Mouse (Mus musculus) neural tube, embryonic 11.5 days (tissue): Measurements from ENCODE around the gene Gm19668. TPM values are rescaled to one million over a fixed set of nuclear protein-coding genes. Genes with fewer than 3 reads are reported as not detected.
"Not testable (repeated sequence)": the region's sequence is repeated elsewhere in the genome, so short reads cannot be mapped to it uniquely, and the experiment has no call there.

Source experiments
- ATAC-seq: fragments of 200-750 bp; cut with Nextera tagmentation; 2 replicates; pipeline ENCODE4 v1.8.0; 2017; ENCODE audit warnings: moderate number of reproducible peaks, mild to moderate bottlenecking, moderate TSS enrichment, moderate library complexity; ENCODE audit not compliant: insufficient read depth, low FRiP score, low TSS enrichment
- DNase-seq: peaks from one replicate; pipeline ENCODE4 v3.0.0-alpha.2; 2015; ENCODE audit warnings: low spot score
- H3K27ac ChIP-seq: fragments of 300-500 bp; sonication (generic); 2 replicates; pipeline ENCODE4 v1.5.1; 2014; ENCODE audit warnings: low read depth, mild to moderate bottlenecking, low read length
- H3K27me3 ChIP-seq: fragments of 300-500 bp; sonication (generic); 2 replicates; pipeline ENCODE4 v1.6.1; 2014; ENCODE audit warnings: mild to moderate bottlenecking, low read length, mixed read lengths; ENCODE audit not compliant: control insufficient read depth, insufficient read depth
- H3K36me3 ChIP-seq: fragments of 300-500 bp; sonication (generic); 2 replicates; pipeline ENCODE4 v1.6.1; 2014; ENCODE audit warnings: mild to moderate bottlenecking, low read length, moderate library complexity, mixed read lengths; ENCODE audit not compliant: control insufficient read depth, insufficient read depth
- H3K4me1 ChIP-seq: fragments of 300-500 bp; sonication (generic); 2 replicates; pipeline ENCODE4 v1.6.1; 2014; ENCODE audit warnings: low read length, mixed read lengths; ENCODE audit not compliant: control insufficient read depth, insufficient read depth
- H3K4me2 ChIP-seq: fragments of 300-500 bp; sonication (generic); 2 replicates; pipeline ENCODE4 v1.6.1; 2014; ENCODE audit warnings: low read depth, mild to moderate bottlenecking, moderate library complexity
- H3K4me3 ChIP-seq: fragments of 300-500 bp; sonication (generic); 2 replicates; pipeline ENCODE4 v1.5.1; 2014; ENCODE audit warnings: low read depth, low read length
- H3K9ac ChIP-seq: fragments of 300-500 bp; sonication (generic); 2 replicates; pipeline ENCODE4 v1.6.1; 2014; ENCODE audit warnings: mild to moderate bottlenecking, low read length
- H3K9me3 ChIP-seq: fragments of 300-500 bp; sonication (generic); 2 replicates; pipeline ENCODE4 v1.6.1; 2016; ENCODE audit warnings: low read length; ENCODE audit not compliant: control insufficient read depth
- WGBS: fragments of 180-500 bp; shearing (Covaris S2); extraction: QIAGEN DNeasy Blood & Tissue Kit; methylation state at CpG from one replicate; pipeline ENCODE4 v1.1.7; 2014; 5-methylcytosine and 5-hydroxymethylcytosine counted together
- polyA plus RNA-seq: library from polyadenylated mRNA; unstranded; fragments of >200 nt; fragmentation: Nextera tagmentation; extraction: Ambion mirVana; gene quantifications from 2 replicates; pipeline ENCODE4 v1.2.1, GENCODE M21; 2014

Gm19668 gene
- polyA plus RNA-seq, 1 experiment from 2014 or later: not detected

DNA sequence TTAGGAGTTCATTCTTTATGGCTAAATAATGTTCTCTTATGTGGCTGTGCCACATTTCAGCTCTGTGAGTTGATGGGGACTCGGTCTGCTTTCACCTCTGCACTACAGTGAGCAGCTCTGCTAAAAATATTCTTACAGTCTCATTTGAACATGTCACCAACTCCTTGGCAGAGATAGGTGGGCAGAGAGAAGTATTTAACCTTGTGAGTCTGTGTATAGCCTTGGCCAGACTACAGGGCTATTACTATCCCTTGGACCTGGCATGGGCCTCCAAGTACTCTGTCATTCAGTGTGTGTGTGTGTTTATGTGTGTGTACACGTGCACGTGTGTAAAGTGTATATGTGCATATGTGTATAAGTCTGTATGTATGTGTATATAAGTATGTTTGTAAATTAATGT, 15.5 kb downstream of the Gm19668 start:
- DNase-seq, H3K4me2 ChIP-seq, H3K9me3 ChIP-seq, ATAC-seq, H3K36me3 ChIP-seq, H3K4me1 ChIP-seq, H3K27me3 ChIP-seq, H3K4me3 ChIP-seq, H3K27ac ChIP-seq, H3K9ac ChIP-seq: not testable (repeated sequence)
- WGBS: 81% methylated on average over 1 of the region's 3 CpGs

DNA sequence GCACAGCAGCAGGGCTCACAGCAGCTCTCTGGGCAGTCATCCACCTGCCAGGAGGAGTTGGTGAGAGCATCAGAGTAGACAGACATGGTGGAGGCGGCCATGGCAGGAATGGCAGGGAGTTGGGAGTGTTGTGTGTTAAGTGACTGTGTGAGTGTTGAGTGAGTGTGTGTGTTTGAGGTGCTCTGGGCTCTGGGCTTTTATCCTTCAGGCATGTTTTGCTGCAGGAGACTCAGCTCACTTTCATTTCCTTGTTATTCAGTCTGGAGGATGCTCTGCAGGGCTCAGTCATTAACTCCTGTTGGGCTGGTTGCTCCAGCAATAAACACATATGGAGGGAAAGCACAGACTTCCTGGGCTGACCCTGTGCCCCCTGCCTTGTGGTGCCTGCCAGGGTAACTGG, 16.5 kb downstream of the Gm19668 start, which contains the start of gene Gm3250:
Gene Gm3250, minus strand, starts transcription at position 101 of the 400 bp plus-strand sequence.
- not testable (repeated sequence) for ATAC-seq, DNase-seq, H3K9ac ChIP-seq, H3K27me3 ChIP-seq, H3K4me2 ChIP-seq, H3K36me3 ChIP-seq, H3K27ac ChIP-seq, H3K4me3 ChIP-seq, H3K9me3 ChIP-seq, H3K4me1 ChIP-seq
- 80% methylated on average over 1 of the region's 1 CpGs for WGBS

DNA sequence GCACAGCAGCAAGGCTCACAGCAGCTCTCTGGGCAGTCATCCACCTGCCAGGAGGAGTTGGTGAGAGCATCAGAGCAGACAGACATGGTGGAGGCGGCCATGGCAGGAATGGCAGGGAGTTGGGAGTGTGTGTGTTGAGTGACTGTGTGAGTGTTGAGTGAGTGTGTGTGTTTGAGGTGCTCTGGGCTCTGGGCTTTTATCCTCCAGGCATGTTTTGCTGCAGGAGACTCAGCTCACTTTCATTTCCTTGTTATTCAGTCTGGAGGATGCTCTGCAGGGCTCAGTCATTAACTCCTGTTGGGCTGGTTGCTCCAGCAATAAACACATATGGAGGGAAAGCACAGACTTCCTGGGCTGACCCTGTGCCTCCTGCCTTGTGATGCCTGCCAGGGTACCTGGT, 22.1 kb downstream of the Gm19668 start, which contains the start of gene Gm7138:
Gene Gm7138, minus strand, starts transcription at position 101 of the 400 bp plus-strand sequence.
- not testable (repeated sequence) for H3K9me3 ChIP-seq, H3K36me3 ChIP-seq, H3K4me1 ChIP-seq, H3K9ac ChIP-seq, ATAC-seq, H3K4me3 ChIP-seq, DNase-seq, H3K27me3 ChIP-seq, H3K4me2 ChIP-seq, H3K27ac ChIP-seq
- WGBS: 44% methylated on average over 1 of the region's 1 CpGs

DNA sequence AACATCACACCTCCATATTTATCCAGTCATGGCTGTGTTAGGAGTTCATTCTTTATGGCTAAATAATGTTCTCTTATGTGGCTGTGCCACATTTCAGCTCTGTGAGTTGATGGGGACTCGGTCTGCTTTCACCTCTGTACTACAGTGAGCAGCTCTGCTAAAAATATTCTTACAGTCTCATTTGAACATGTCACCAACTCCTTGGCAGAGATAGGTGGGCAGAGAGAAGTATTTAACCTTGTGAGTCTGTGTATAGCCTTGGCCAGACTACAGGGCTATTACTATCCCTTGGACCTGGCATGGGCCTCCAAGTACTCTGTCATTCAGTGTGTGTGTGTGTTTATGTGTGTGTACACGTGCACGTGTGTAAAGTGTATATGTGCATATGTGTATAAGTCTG, 26.8 kb downstream of the Gm19668 start:
- not testable (repeated sequence) for H3K4me1 ChIP-seq, H3K4me3 ChIP-seq, H3K4me2 ChIP-seq, DNase-seq, H3K9me3 ChIP-seq, ATAC-seq, H3K9ac ChIP-seq, H3K27ac ChIP-seq, H3K27me3 ChIP-seq, H3K36me3 ChIP-seq
- WGBS: 100% methylated on average over 1 of the region's 3 CpGs

DNA sequence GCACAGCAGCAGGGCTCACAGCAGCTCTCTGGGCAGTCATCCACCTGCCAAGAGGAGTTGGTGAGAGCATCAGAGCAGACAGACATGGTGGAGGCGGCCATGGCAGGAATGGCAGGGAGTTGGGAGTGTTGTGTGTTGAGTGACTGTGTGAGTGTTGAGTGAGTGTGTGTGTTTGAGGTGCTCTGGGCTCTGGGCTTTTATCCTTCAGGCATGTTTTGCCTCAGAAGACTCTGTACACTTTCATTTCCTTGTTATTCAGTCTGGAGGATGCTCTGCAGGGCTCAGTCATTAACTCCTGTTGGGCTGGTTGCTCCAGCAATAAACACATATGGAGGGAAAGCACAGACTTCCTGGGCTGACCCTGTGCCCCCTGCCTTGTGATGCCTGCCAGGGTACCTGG, 27.7 kb downstream of the Gm19668 start, which contains the start of gene Gm3238:
Gene Gm3238, minus strand, starts transcription at position 101 of the 400 bp plus-strand sequence.
- not testable (repeated sequence) for H3K9me3 ChIP-seq, H3K4me3 ChIP-seq, H3K27ac ChIP-seq, H3K9ac ChIP-seq, DNase-seq, H3K4me2 ChIP-seq, H3K4me1 ChIP-seq, H3K27me3 ChIP-seq, H3K36me3 ChIP-seq, ATAC-seq
- WGBS: 86% methylated on average over 1 of the region's 1 CpGs

DNA sequence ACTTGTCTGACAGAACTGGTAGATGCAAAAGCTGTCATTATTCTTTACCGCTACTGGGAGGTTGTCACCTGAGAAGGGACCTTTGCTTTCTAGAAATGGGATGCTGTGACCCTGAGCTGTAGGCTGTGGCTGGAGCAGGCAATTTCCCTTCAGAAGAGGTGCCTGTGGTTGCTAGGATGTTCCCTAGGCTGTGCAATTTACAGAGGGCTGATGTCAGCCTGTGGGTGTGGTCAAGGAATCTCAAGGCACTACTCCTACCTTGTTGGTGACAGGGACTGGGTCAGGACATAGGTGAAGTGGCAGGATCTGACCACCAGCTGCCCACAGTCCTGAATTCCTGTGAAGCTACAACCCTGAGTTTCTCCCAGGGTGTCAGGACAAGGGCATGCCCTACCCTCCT, 29.2 kb downstream of the Gm19668 start:
- 90% methylated on average over 1 of the region's 1 CpGs for WGBS
- no peaks in the 10 kb centered on the region for H3K4me1 ChIP-seq

DNA sequence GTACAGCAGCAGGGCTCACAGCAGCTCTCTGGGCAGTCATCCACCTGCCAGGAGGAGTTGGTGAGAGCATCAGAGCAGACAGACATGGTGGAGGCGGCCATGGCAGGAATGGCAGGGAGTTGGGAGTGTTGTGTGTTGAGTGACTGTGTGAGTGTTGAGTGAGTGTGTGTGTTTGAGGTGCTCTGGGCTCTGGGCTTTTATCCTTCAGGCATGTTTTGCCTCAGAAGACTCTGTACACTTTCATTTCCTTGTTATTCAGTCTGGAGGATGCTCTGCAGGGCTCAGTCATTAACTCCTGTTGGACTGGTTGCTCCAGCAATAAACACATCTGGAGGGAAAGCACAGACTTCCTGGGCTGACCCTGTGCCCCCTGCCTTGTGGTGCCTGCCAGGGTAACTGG, 39.4 kb downstream of the Gm19668 start, which contains the start of gene Gm3233:
Gene Gm3233, minus strand, starts transcription at position 101 of the 400 bp plus-strand sequence.
- no CpG with 5 or more reads among the region's 1 CpGs for WGBS
- not testable (repeated sequence) for H3K36me3 ChIP-seq, ATAC-seq, H3K4me2 ChIP-seq, H3K9ac ChIP-seq, H3K27ac ChIP-seq, DNase-seq, H3K9me3 ChIP-seq, H3K4me3 ChIP-seq, H3K27me3 ChIP-seq, H3K4me1 ChIP-seq

More for the DNA sequence above, 29.2 kb downstream of the Gm19668 start:
- Histone ChIP-seq H3K36me3 (no peaks in the 10 kb centered on the region), H3K27ac (no peak overlapping the region), H3K27me3 (no peaks in the 10 kb centered on the region), H3K9ac (no peak overlapping the region), H3K4me2 (no peak overlapping the region), H3K4me3 (no peak overlapping the region), H3K9me3 (no peaks in the 10 kb centered on the region)
- DNase-seq (no peak), ATAC-seq (no peak)

DNA sequence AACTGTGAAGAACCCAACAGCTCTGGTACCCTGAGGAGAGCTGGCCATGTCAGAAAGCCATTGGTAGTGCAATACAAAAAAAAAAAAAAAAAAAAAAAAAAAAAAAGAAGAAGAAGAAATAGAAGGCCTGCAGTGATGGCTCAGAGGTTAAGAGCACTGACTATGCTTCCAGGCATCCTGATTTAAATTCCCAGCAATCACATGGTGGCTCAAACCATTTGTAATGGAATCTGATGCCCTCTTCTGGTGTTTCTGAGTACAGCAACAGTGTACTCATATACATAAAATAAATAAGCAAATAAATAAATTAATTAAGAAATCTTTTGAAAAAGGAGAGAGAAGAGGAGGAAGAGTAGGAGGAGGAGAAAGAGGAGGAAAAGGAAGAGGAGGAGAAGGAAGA, 45.5 kb downstream of the Gm19668 start:
- H3K4me3 ChIP-seq: no peak overlapping the region
- no peaks in the 10 kb centered on the region for H3K4me1 ChIP-seq
- no peak overlapping the region for H3K4me2 ChIP-seq
- ATAC-seq (no peak), DNase-seq (no peak)
- H3K9ac ChIP-seq: no peak overlapping the region
- no peaks in the 10 kb centered on the region for H3K36me3 ChIP-seq
- H3K27me3 ChIP-seq: no peaks in the 10 kb centered on the region
- no peaks in the 10 kb centered on the region for H3K9me3 ChIP-seq
- no peak overlapping the region for H3K27ac ChIP-seq

DNA sequence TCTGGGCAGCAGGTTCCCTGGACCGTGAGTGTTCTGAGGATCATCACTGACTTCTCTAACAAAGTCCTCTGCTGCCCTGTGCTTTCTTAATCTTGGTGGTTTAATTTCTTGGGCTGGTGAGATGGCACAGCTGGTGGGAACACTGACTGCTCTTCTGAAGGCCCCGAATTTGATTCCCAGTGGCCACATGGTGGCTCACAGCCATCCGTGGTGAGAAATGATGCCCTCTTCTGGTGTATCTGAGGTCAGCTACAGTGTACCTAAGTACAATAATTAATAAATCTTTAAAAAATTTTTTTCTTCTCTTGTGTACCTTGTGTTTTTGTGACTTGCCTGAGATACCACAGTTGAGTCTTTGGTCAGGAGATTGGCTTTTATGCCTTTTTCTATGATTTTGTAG, 46.6 kb downstream of the Gm19668 start:
- not testable (repeated sequence) for H3K27ac ChIP-seq, H3K36me3 ChIP-seq, H3K9me3 ChIP-seq, H3K27me3 ChIP-seq, H3K4me1 ChIP-seq, ATAC-seq, H3K4me2 ChIP-seq, DNase-seq, H3K9ac ChIP-seq, H3K4me3 ChIP-seq
- 53% methylated on average over 3 of the region's 3 CpGs for WGBS
